Mouse (Mus musculus): ENCODE data around the gene Gm34653. TPM values are rescaled to one million over a fixed set of nuclear protein-coding genes. Genes with fewer than 3 reads are reported as not detected.
"Not testable (repeated sequence)": the region's sequence is repeated elsewhere in the genome, so short reads cannot be mapped to it uniquely, and the experiment has no call there.

The Gm34653 gene
- polyA plus RNA-seq, 1 experiment from 2014 or later: not detected

- 0 out of 2 replicates have a peak overlapping the region, but pooled peaks have one; percentile 77 for H3K4me2 ChIP-seq (ENCODE audit: low read length)
- H3K27ac ChIP-seq (replicated peaks; ENCODE audit: low read depth, low read length): no peak overlapping the region
- 83% methylated on average over 7 of the region's 7 CpGs for WGBS
- H3K36me3 ChIP-seq (ENCODE audit: control insufficient read depth, insufficient read depth, low read length): peaks cover 1% of the 10 kb centered on the region; the same call in 1 of the 2 replicates
- peaks cover 6% of the 10 kb centered on the region for H3K4me1 ChIP-seq (ENCODE audit: control insufficient read depth, insufficient read depth, low read length)
- no peaks in the 10 kb centered on the region for H3K27me3 ChIP-seq (ENCODE audit: control insufficient read depth, insufficient read depth, low read length)
- no peak overlapping the region for H3K9ac ChIP-seq (replicated peaks; ENCODE audit: low read length)
- ATAC-seq (ENCODE audit: low FRiP score, low TSS enrichment) (no peak), DNase-seq (no peak)
- H3K9me3 ChIP-seq (ENCODE audit: control insufficient read depth, low read length): no peaks in the 10 kb centered on the region
- H3K4me3 ChIP-seq (replicated peaks; ENCODE audit: low read depth, low read length): 0 out of 2 replicates have a peak overlapping the region, but pooled peaks have one; percentile 62
Measured at GRCm38 (mm10) chr2:34800371-34800770, 32.4 kb upstream of the Gm34653 start.

- peak overlapping the region; percentile 37 for H3K4me2 ChIP-seq (ENCODE audit: low read length)
- H3K36me3 ChIP-seq (ENCODE audit: control insufficient read depth, insufficient read depth, low read length): peaks cover 11% of the 10 kb centered on the region; the same call in 1 of the 2 replicates
- no peaks in the 10 kb centered on the region for H3K9me3 ChIP-seq (ENCODE audit: control insufficient read depth, low read length)
- H3K9ac ChIP-seq (replicated peaks; ENCODE audit: low read length): peak overlapping the region; percentile 81
- H3K27me3 ChIP-seq (ENCODE audit: control insufficient read depth, insufficient read depth, low read length): no peaks in the 10 kb centered on the region
- peak overlapping the region; percentile 88 for H3K27ac ChIP-seq (replicated peaks; ENCODE audit: low read depth, low read length)
- peaks cover 6% of the 10 kb centered on the region for H3K4me1 ChIP-seq (ENCODE audit: control insufficient read depth, insufficient read depth, low read length)
- ATAC-seq (ENCODE audit: low FRiP score, low TSS enrichment) (peak; percentile 98), DNase-seq (peak; percentile 100)
- H3K4me3 ChIP-seq (replicated peaks; ENCODE audit: low read depth, low read length): peak overlapping the region; percentile 59
- 5% methylated on average over 39 of the region's 39 CpGs for WGBS
Measured at GRCm38 (mm10) chr2:34801516-34802482, 31.0 kb upstream of the Gm34653 start.

GRCm38 (mm10) chr2:34802565-34803245, 30.1 kb upstream of the Gm34653 start:
- WGBS: under 1% methylated on average over 29 of the region's 32 CpGs
- Histone ChIP-seq H3K4me3 (replicated peaks; ENCODE audit: low read depth, low read length) (peak overlapping the region; percentile 59), H3K9ac (replicated peaks; ENCODE audit: low read length) (peak overlapping the region; percentile 81), H3K36me3 (ENCODE audit: control insufficient read depth, insufficient read depth, low read length) (peaks cover 14% of the 10 kb centered on the region; the same call in 1 of the 2 replicates), H3K27ac (replicated peaks; ENCODE audit: low read depth, low read length) (peak overlapping the region; percentile 88), H3K4me2 (ENCODE audit: low read length) (peak overlapping the region; percentile 81)
- DNase-seq: peak; percentile 19
- not testable (repeated sequence) for H3K4me1 ChIP-seq (ENCODE audit: control insufficient read depth, insufficient read depth, low read length); H3K27me3 ChIP-seq (ENCODE audit: control insufficient read depth, insufficient read depth, low read length); H3K9me3 ChIP-seq (ENCODE audit: control insufficient read depth, low read length)
- peak; percentile 59 for ATAC-seq (ENCODE audit: low FRiP score, low TSS enrichment)

GRCm38 (mm10) chr2:34803746-34804145, 29.1 kb upstream of the Gm34653 start:
- WGBS: 76% methylated on average over 3 of the region's 3 CpGs
- Histone ChIP-seq H3K9me3 (ENCODE audit: control insufficient read depth, low read length) (no peaks in the 10 kb centered on the region), H3K4me1 (ENCODE audit: control insufficient read depth, insufficient read depth, low read length) (peaks cover 6% of the 10 kb centered on the region), H3K4me3 (replicated peaks; ENCODE audit: low read depth, low read length) (0 out of 2 replicates have a peak overlapping the region, but pooled peaks have one; percentile 7), H3K27me3 (ENCODE audit: control insufficient read depth, insufficient read depth, low read length) (no peaks in the 10 kb centered on the region), H3K36me3 (ENCODE audit: control insufficient read depth, insufficient read depth, low read length) (peaks cover 18% of the 10 kb centered on the region; the same call in 1 of the 2 replicates), H3K9ac (replicated peaks; ENCODE audit: low read length) (no peak overlapping the region), H3K4me2 (ENCODE audit: low read length) (peak overlapping the region; percentile 81), H3K27ac (replicated peaks; ENCODE audit: low read depth, low read length) (no peak overlapping the region)
- ATAC-seq (ENCODE audit: low FRiP score, low TSS enrichment) (no peak), DNase-seq (no peak)

- H3K27me3 ChIP-seq (ENCODE audit: control insufficient read depth, insufficient read depth, low read length): no peaks in the 10 kb centered on the region
- WGBS: 97% methylated on average over 2 of the region's 2 CpGs
- DNase-seq: no peak
- H3K9me3 ChIP-seq (ENCODE audit: control insufficient read depth, low read length): no peaks in the 10 kb centered on the region
- H3K27ac ChIP-seq (replicated peaks; ENCODE audit: low read depth, low read length): no peak overlapping the region
- no peak overlapping the region for H3K4me3 ChIP-seq (replicated peaks; ENCODE audit: low read depth, low read length)
- peaks cover 18% of the 10 kb centered on the region for H3K36me3 ChIP-seq (ENCODE audit: control insufficient read depth, insufficient read depth, low read length)
- no peak for ATAC-seq (ENCODE audit: low FRiP score, low TSS enrichment)
- H3K4me1 ChIP-seq (ENCODE audit: control insufficient read depth, insufficient read depth, low read length): peaks cover 6% of the 10 kb centered on the region
- no peak overlapping the region for H3K4me2 ChIP-seq (ENCODE audit: low read length)
- no peak overlapping the region for H3K9ac ChIP-seq (replicated peaks; ENCODE audit: low read length)
Measured at GRCm38 (mm10) chr2:34804172-34804571, 28.6 kb upstream of the Gm34653 start.

- Histone ChIP-seq H3K36me3 (ENCODE audit: control insufficient read depth, insufficient read depth, low read length) (peaks cover 23% of the 10 kb centered on the region), H3K9ac (replicated peaks; ENCODE audit: low read length) (no peak overlapping the region), H3K4me1 (ENCODE audit: control insufficient read depth, insufficient read depth, low read length) (peaks cover 6% of the 10 kb centered on the region), H3K27ac (replicated peaks; ENCODE audit: low read depth, low read length) (no peak overlapping the region), H3K27me3 (ENCODE audit: control insufficient read depth, insufficient read depth, low read length) (no peaks in the 10 kb centered on the region), H3K4me3 (replicated peaks; ENCODE audit: low read depth, low read length) (no peak overlapping the region), H3K9me3 (ENCODE audit: control insufficient read depth, low read length) (no peaks in the 10 kb centered on the region), H3K4me2 (ENCODE audit: low read length) (no peak overlapping the region)
- ATAC-seq (ENCODE audit: low FRiP score, low TSS enrichment) (no peak), DNase-seq (no peak)
- WGBS: 85% methylated on average over 1 of the region's 1 CpGs
Measured at GRCm38 (mm10) chr2:34804815-34805214, 28.0 kb upstream of the Gm34653 start.

- no peak overlapping the region for H3K27ac ChIP-seq (replicated peaks; ENCODE audit: low read depth, low read length)
- peaks cover 28% of the 10 kb centered on the region for H3K36me3 ChIP-seq (ENCODE audit: control insufficient read depth, insufficient read depth, low read length)
- H3K27me3 ChIP-seq (ENCODE audit: control insufficient read depth, insufficient read depth, low read length): no peaks in the 10 kb centered on the region
- DNase-seq (no peak), ATAC-seq (ENCODE audit: low FRiP score, low TSS enrichment) (no peak)
- H3K9ac ChIP-seq (replicated peaks; ENCODE audit: low read length): no peak overlapping the region
- H3K4me3 ChIP-seq (replicated peaks; ENCODE audit: low read depth, low read length): no peak overlapping the region
- no peak overlapping the region for H3K4me2 ChIP-seq (ENCODE audit: low read length)
- peaks cover 6% of the 10 kb centered on the region for H3K4me1 ChIP-seq (ENCODE audit: control insufficient read depth, insufficient read depth, low read length)
- H3K9me3 ChIP-seq (ENCODE audit: control insufficient read depth, low read length): no peaks in the 10 kb centered on the region
- WGBS: 93% methylated on average over 10 of the region's 10 CpGs
Measured at GRCm38 (mm10) chr2:34805364-34805950, 27.4 kb upstream of the Gm34653 start.

GRCm38 (mm10) chr2:34808057-34808456, 24.8 kb upstream of the Gm34653 start:
- Histone ChIP-seq H3K4me1 (ENCODE audit: control insufficient read depth, insufficient read depth, low read length) (peaks cover 6% of the 10 kb centered on the region), H3K9ac (replicated peaks; ENCODE audit: low read length) (no peak overlapping the region), H3K27ac (replicated peaks; ENCODE audit: low read depth, low read length) (no peak overlapping the region), H3K4me2 (ENCODE audit: low read length) (no peak overlapping the region), H3K36me3 (ENCODE audit: control insufficient read depth, insufficient read depth, low read length) (peaks cover 53% of the 10 kb centered on the region), H3K27me3 (ENCODE audit: control insufficient read depth, insufficient read depth, low read length) (no peaks in the 10 kb centered on the region), H3K4me3 (replicated peaks; ENCODE audit: low read depth, low read length) (no peak overlapping the region), H3K9me3 (ENCODE audit: control insufficient read depth, low read length) (no peaks in the 10 kb centered on the region)
- WGBS: 91% methylated on average over 2 of the region's 2 CpGs
- DNase-seq: no peak
- no peak for ATAC-seq (ENCODE audit: low FRiP score, low TSS enrichment)
